Mouse (Mus musculus): ENCODE results near the gene Neu1. TPM values are rescaled to one million over a fixed set of nuclear protein-coding genes. Genes with fewer than 3 reads are reported as not detected.

The Neu1 gene
- polyA plus RNA-seq, 1 experiment from 2014 or later: 226 TPM

- H3K27me3 ChIP-seq (replicated peaks; ENCODE audit: control insufficient read depth, insufficient read depth, low read length): no peaks in the 10 kb centered on the region
- H3K27ac ChIP-seq (ENCODE audit: low read length): no peak overlapping the region
- no peak overlapping the region for H3K4me2 ChIP-seq (ENCODE audit: low read depth, low read length)
- peaks cover 12% of the 10 kb centered on the region for H3K36me3 ChIP-seq (ENCODE audit: control insufficient read depth, insufficient read depth, low read length)
- H3K9ac ChIP-seq (ENCODE audit: low read depth, low read length): no peak overlapping the region
- H3K4me3 ChIP-seq (ENCODE audit: low read length): no peak overlapping the region
- ATAC-seq: no peak
- H3K4me1 ChIP-seq (ENCODE audit: control insufficient read depth, insufficient read depth, low read length): peaks cover 20% of the 10 kb centered on the region; the same call in 1 of the 2 replicates
- WGBS: 88% methylated on average over 5 of the region's 5 CpGs
- H3K9me3 ChIP-seq (ENCODE audit: control insufficient read depth, low read length): no peaks in the 10 kb centered on the region
Measured at GRCm38 (mm10) chr17:34916316-34916715, 14.7 kb upstream of the Neu1 start.

- no peaks in the 10 kb centered on the region for H3K9me3 ChIP-seq (ENCODE audit: control insufficient read depth, low read length)
- H3K9ac ChIP-seq (ENCODE audit: low read depth, low read length): peak overlapping the region; percentile 17; the same call in 1 of the 2 replicates
- 80% methylated on average over 9 of the region's 9 CpGs for WGBS
- no peak overlapping the region for H3K4me2 ChIP-seq (ENCODE audit: low read depth, low read length)
- H3K27me3 ChIP-seq (replicated peaks; ENCODE audit: control insufficient read depth, insufficient read depth, low read length): no peaks in the 10 kb centered on the region
- no peak overlapping the region for H3K4me3 ChIP-seq (ENCODE audit: low read length)
- peaks cover 14% of the 10 kb centered on the region; the same call in 1 of the 2 replicates for H3K4me1 ChIP-seq (ENCODE audit: control insufficient read depth, insufficient read depth, low read length)
- no peak for ATAC-seq
- peak overlapping the region; percentile 43 for H3K27ac ChIP-seq (ENCODE audit: low read length)
- peaks cover 7% of the 10 kb centered on the region; the same call in 1 of the 2 replicates for H3K36me3 ChIP-seq (ENCODE audit: control insufficient read depth, insufficient read depth, low read length)
Measured at GRCm38 (mm10) chr17:34917188-34917587, 13.9 kb upstream of the Neu1 start.

DNA sequence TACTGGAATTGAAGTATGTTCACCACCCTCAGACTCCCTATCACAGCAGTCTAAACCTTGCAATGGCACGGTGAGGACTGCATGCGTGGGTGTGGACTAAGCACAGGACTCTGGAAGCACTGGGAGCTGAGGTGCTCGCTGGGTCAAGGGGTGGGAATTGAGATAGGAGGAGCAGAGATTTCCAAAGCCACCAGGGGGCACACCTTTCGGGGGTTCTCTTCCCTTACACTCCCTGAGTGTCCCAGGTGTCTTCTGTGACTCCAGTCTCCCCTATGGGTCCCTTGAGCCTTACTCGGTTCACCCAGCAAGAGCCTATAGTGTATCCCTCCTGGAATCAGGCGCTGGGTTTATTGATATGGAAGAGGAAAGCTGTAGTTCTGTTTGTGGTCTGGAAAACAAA is 8.1 kb upstream of the Neu1 start:
- no peak overlapping the region for H3K9ac ChIP-seq (ENCODE audit: low read depth, low read length)
- ATAC-seq: 0 out of 2 replicates have a peak, but pooled peaks have one; percentile 21
- H3K9me3 ChIP-seq (ENCODE audit: control insufficient read depth, low read length): no peaks in the 10 kb centered on the region
- no peak overlapping the region for H3K27ac ChIP-seq (ENCODE audit: low read length)
- H3K27me3 ChIP-seq (replicated peaks; ENCODE audit: control insufficient read depth, insufficient read depth, low read length): no peaks in the 10 kb centered on the region
- H3K4me1 ChIP-seq (ENCODE audit: control insufficient read depth, insufficient read depth, low read length): no peaks in the 10 kb centered on the region
- no peak overlapping the region for H3K4me3 ChIP-seq (ENCODE audit: low read length)
- H3K4me2 ChIP-seq (ENCODE audit: low read depth, low read length): no peak overlapping the region
- no peaks in the 10 kb centered on the region for H3K36me3 ChIP-seq (ENCODE audit: control insufficient read depth, insufficient read depth, low read length)
- 38% methylated on average over 6 of the region's 6 CpGs for WGBS

- WGBS: 73% methylated on average over 5 of the region's 5 CpGs
- Histone ChIP-seq H3K4me3 (ENCODE audit: low read length) (no peak overlapping the region), H3K9ac (ENCODE audit: low read depth, low read length) (no peak overlapping the region), H3K4me1 (ENCODE audit: control insufficient read depth, insufficient read depth, low read length) (no peaks in the 10 kb centered on the region), H3K27me3 (replicated peaks; ENCODE audit: control insufficient read depth, insufficient read depth, low read length) (no peaks in the 10 kb centered on the region), H3K36me3 (ENCODE audit: control insufficient read depth, insufficient read depth, low read length) (no peaks in the 10 kb centered on the region), H3K27ac (ENCODE audit: low read length) (no peak overlapping the region), H3K4me2 (ENCODE audit: low read depth, low read length) (no peak overlapping the region), H3K9me3 (ENCODE audit: control insufficient read depth, low read length) (no peaks in the 10 kb centered on the region)
- ATAC-seq: no peak
Measured at GRCm38 (mm10) chr17:34924258-34924657, 6.8 kb upstream of the Neu1 start.

GRCm38 (mm10) chr17:34927306-34928019 is 3.6 kb upstream of the Neu1 start:
- H3K36me3 ChIP-seq (ENCODE audit: control insufficient read depth, insufficient read depth, low read length): no peaks in the 10 kb centered on the region; the same call in 1 of the 2 replicates
- no peak overlapping the region for H3K9ac ChIP-seq (ENCODE audit: low read depth, low read length)
- ATAC-seq: no peak
- H3K4me2 ChIP-seq (ENCODE audit: low read depth, low read length): no peak overlapping the region
- WGBS: 84% methylated on average over 18 of the region's 18 CpGs
- no peak overlapping the region for H3K4me3 ChIP-seq (ENCODE audit: low read length)
- H3K9me3 ChIP-seq (ENCODE audit: control insufficient read depth, low read length): no peaks in the 10 kb centered on the region
- no peak overlapping the region for H3K27ac ChIP-seq (ENCODE audit: low read length)
- H3K4me1 ChIP-seq (ENCODE audit: control insufficient read depth, insufficient read depth, low read length): peaks cover 7% of the 10 kb centered on the region
- H3K27me3 ChIP-seq (replicated peaks; ENCODE audit: control insufficient read depth, insufficient read depth, low read length): no peaks in the 10 kb centered on the region

DNA sequence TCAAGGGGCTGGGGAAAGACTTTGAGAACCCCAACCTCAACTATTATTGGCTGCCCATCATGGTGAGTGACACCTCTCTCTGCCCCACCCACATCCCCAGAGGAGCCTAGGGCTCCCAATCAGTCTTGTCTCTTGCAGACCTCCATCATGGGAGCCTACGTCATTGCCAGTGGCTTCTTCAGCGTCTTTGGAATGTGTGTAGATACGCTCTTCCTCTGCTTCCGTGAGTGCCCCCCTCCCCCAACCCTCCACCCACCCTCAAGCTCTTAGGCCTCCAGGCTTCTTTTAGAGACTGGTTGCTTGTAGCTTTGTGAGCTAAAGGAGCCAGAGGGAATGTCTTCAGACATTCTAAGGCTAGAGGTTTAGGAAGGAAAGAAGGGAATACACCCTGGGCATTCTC is 2.2 kb upstream of the Neu1 start:
- Histone ChIP-seq H3K4me1 (ENCODE audit: control insufficient read depth, insufficient read depth, low read length) (peaks cover 12% of the 10 kb centered on the region), H3K27me3 (replicated peaks; ENCODE audit: control insufficient read depth, insufficient read depth, low read length) (no peaks in the 10 kb centered on the region), H3K36me3 (ENCODE audit: control insufficient read depth, insufficient read depth, low read length) (peaks cover 5% of the 10 kb centered on the region; the same call in 1 of the 2 replicates), H3K9me3 (ENCODE audit: control insufficient read depth, low read length) (no peaks in the 10 kb centered on the region), H3K4me2 (ENCODE audit: low read depth, low read length) (no peak overlapping the region), H3K9ac (ENCODE audit: low read depth, low read length) (no peak overlapping the region), H3K4me3 (ENCODE audit: low read length) (no peak overlapping the region), H3K27ac (ENCODE audit: low read length) (no peak overlapping the region)
- 50% methylated on average over 4 of the region's 4 CpGs for WGBS
- no peak for ATAC-seq

- ATAC-seq: peak; percentile 24
- H3K4me1 ChIP-seq (ENCODE audit: control insufficient read depth, insufficient read depth, low read length): peaks cover 18% of the 10 kb centered on the region
- WGBS: 8% methylated on average over 14 of the region's 14 CpGs
- peak overlapping the region; percentile 89 for H3K4me2 ChIP-seq (ENCODE audit: low read depth, low read length)
- peak overlapping the region; percentile 83 for H3K4me3 ChIP-seq (ENCODE audit: low read length)
- H3K27me3 ChIP-seq (replicated peaks; ENCODE audit: control insufficient read depth, insufficient read depth, low read length): no peaks in the 10 kb centered on the region
- peaks cover 13% of the 10 kb centered on the region for H3K36me3 ChIP-seq (ENCODE audit: control insufficient read depth, insufficient read depth, low read length)
- peak overlapping the region; percentile 89 for H3K9ac ChIP-seq (ENCODE audit: low read depth, low read length)
- peak overlapping the region; percentile 78 for H3K27ac ChIP-seq (ENCODE audit: low read length)
- H3K9me3 ChIP-seq (ENCODE audit: control insufficient read depth, low read length): no peaks in the 10 kb centered on the region
Measured at GRCm38 (mm10) chr17:34931735-34932098, 664 bp downstream of the Neu1 start.

DNA sequence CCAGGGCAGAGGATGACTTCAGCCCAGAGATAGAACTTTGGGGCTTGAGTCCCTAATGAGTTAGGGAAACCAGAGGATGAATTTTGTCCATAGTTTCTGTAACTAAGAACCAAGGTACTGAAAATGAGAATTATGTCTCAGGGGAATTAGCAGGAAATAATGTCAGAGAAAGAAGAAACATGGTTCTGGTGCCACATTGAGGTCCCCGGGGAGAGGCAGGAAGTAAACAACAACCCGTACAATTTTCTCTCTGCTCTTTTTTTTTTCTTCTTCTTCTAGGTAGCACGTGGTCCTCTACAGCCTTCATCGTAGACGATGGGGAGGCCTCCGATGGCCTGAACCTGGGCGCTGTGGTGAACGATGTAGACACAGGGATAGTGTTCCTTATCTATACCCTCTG is 1.2 kb downstream of the Neu1 start:
- no peak for ATAC-seq
- H3K27me3 ChIP-seq (replicated peaks; ENCODE audit: control insufficient read depth, insufficient read depth, low read length): no peaks in the 10 kb centered on the region
- WGBS: 61% methylated on average over 8 of the region's 8 CpGs
- peak overlapping the region; percentile 78; the same call in 1 of the 2 replicates for H3K27ac ChIP-seq (ENCODE audit: low read length)
- H3K9me3 ChIP-seq (ENCODE audit: control insufficient read depth, low read length): no peaks in the 10 kb centered on the region
- H3K4me3 ChIP-seq (ENCODE audit: low read length): peak overlapping the region; percentile 83
- peaks cover 18% of the 10 kb centered on the region for H3K4me1 ChIP-seq (ENCODE audit: control insufficient read depth, insufficient read depth, low read length)
- peaks cover 13% of the 10 kb centered on the region for H3K36me3 ChIP-seq (ENCODE audit: control insufficient read depth, insufficient read depth, low read length)
- peak overlapping the region; percentile 89 for H3K9ac ChIP-seq (ENCODE audit: low read depth, low read length)
- H3K4me2 ChIP-seq (ENCODE audit: low read depth, low read length): peak overlapping the region; percentile 89

DNA sequence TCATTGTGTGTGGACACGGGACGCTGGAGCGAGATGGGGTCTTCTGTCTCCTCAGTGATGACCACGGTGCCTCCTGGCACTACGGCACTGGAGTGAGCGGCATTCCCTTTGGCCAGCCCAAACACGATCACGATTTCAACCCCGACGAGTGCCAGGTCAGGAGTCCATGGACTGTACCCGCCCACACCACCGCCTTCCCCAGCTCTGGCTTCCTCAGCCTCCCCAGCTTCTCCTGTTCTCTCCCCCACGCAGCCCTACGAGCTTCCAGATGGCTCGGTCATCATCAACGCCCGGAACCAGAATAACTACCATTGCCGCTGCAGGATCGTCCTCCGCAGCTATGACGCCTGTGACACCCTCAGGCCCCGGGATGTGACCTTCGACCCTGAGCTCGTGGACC is 3.0 kb downstream of the Neu1 start:
- H3K27ac ChIP-seq (ENCODE audit: low read length): 0 out of 2 replicates have a peak overlapping the region, but pooled peaks have one; percentile 33
- no peaks in the 10 kb centered on the region for H3K27me3 ChIP-seq (replicated peaks; ENCODE audit: control insufficient read depth, insufficient read depth, low read length)
- peak overlapping the region; percentile 42 for H3K4me2 ChIP-seq (ENCODE audit: low read depth, low read length)
- peaks cover 18% of the 10 kb centered on the region for H3K4me1 ChIP-seq (ENCODE audit: control insufficient read depth, insufficient read depth, low read length)
- WGBS: 74% methylated on average over 24 of the region's 24 CpGs
- H3K9me3 ChIP-seq (ENCODE audit: control insufficient read depth, low read length): no peaks in the 10 kb centered on the region
- no peak for ATAC-seq
- H3K36me3 ChIP-seq (ENCODE audit: control insufficient read depth, insufficient read depth, low read length): peaks cover 13% of the 10 kb centered on the region
- peak overlapping the region; percentile 53 for H3K9ac ChIP-seq (ENCODE audit: low read depth, low read length)
- peak overlapping the region; percentile 15; the same call in 1 of the 2 replicates for H3K4me3 ChIP-seq (ENCODE audit: low read length)

Data from intestine, embryonic 16.5 days (tissue).